ENCODE assay signal across 12 mouse cellular contexts in genomic region chr10:89764457-89765121, GRCm38 (mm10). TPM values are rescaled to one million over a fixed set of nuclear protein-coding genes. Genes with fewer than 3 reads are reported as not detected.
DNase-seq lines count a peak whose midpoint lies in the region; ATAC-seq and TF ChIP-seq lines count a peak whose summit lies in the region.
"Had no signal": no experiment of that assay in that cellular context is flagged by ENCODE, and none has a peak within 500 bp of the region (broad histone marks: within the 10 kb centered on the region; RNA-seq: fewer than 3 reads in every experiment).

No protein-coding gene starts in this region.

- no peak overlapping the region for H3K9ac ChIP-seq in kidney, postnatal 0 days (ENCODE audit: low read depth, low read length)
- H3K9ac ChIP-seq: limb, embryonic 13.5 days had no signal

- no peak overlapping the region for H3K4me3 ChIP-seq in kidney, postnatal 0 days (replicated peaks; ENCODE audit: low read depth, low read length)
- H3K4me3 ChIP-seq in brown adipose tissue, adult 24 weeks (ENCODE audit: insufficient read depth, low read depth, low read length) = no peak overlapping the region
- H3K4me3 ChIP-seq: limb, embryonic 13.5 days had no signal

- 64% methylated on average over 9 of the region's 9 CpGs for WGBS in kidney, postnatal 0 days

- H3K27me3 ChIP-seq in kidney, postnatal 0 days (ENCODE audit: insufficient read depth, low read length) = no peaks in the 10 kb centered on the region
- H3K27me3 ChIP-seq: limb, embryonic 13.5 days had no signal

- TF ChIP-seq CTCF in kidney, postnatal 0 days (IDR thresholded peaks at IDR 0.05; ENCODE audit: low read depth) = no peak

- DNase-seq in kidney, postnatal 0 days (ENCODE audit: low spot score) = peak; percentile 12
- no peak for DNase-seq in kidney, postnatal 4 days
- DNase-seq in CD4-positive helper T cell, adult 2 months (ENCODE audit: low read depth, low spot score) = peak; percentile 46
- DNase-seq in cerebellum, postnatal 36 days = no peak
- DNase-seq in spleen, postnatal 14 days (ENCODE audit: low spot score in 2 of 2) = no peak
- DNase-seq: cerebellum, adult 2 months; heart, adult 18-20 months; lung, postnatal 14 days had no signal

- peaks cover under 1% of the 10 kb centered on the region for H3K4me1 ChIP-seq in kidney, postnatal 0 days (replicated peaks; ENCODE audit: insufficient read depth, low read length)
- H3K4me1 ChIP-seq in brown adipose tissue, adult 24 weeks (ENCODE audit: control insufficient read depth, insufficient read depth, insufficient read length, low read length) = peaks cover 8% of the 10 kb centered on the region
- H3K4me1 ChIP-seq: limb, embryonic 13.5 days had no signal

- H3K9me3 ChIP-seq in kidney, postnatal 0 days (replicated peaks; ENCODE audit: low read length) = no peaks in the 10 kb centered on the region
- H3K9me3 ChIP-seq: limb, embryonic 13.5 days had no signal

- H3K4me2 ChIP-seq in kidney, postnatal 0 days (ENCODE audit: low read length) = no peak overlapping the region
- H3K4me2 ChIP-seq: limb, embryonic 13.5 days had no signal

- no peak for ATAC-seq in kidney, postnatal 0 days (replicated peaks; ENCODE audit: low FRiP score, low read depth)
- ATAC-seq in megakaryocyte progenitor cell, adult 5-6 weeks (replicated peaks; ENCODE audit: poor library complexity) = peak; percentile 32
- ATAC-seq: midbrain, embryonic 16.5 days had no signal

- H3K36me3 ChIP-seq in kidney, postnatal 0 days (ENCODE audit: insufficient read depth, low read length) = no peaks in the 10 kb centered on the region
- H3K36me3 ChIP-seq: limb, embryonic 13.5 days had no signal

- H3K27ac ChIP-seq in kidney, postnatal 0 days = no peak overlapping the region
- 0 out of 2 replicates have a peak overlapping the region, but pooled peaks have one; percentile 4 for H3K27ac ChIP-seq in brown adipose tissue, adult 24 weeks (replicated peaks; ENCODE audit: low read depth, low read length)
- H3K27ac ChIP-seq: limb, embryonic 13.5 days had no signal

RNA-seq across cellular contexts. Expression of gene Uhrf1bp1l, which starts 19.8 kb away (rescaled TPM):
- 28.3 and 30.9 TPM in 2 replicates for polyA plus RNA-seq in kidney, postnatal 0 days (2015; fragmentation: Nextera tagmentation; extraction: Ambion mirVana)
- polyA plus RNA-seq in brown adipose tissue, adult 24 weeks (2012; ENCODE audit: insufficient read depth, insufficient read length, missing spikeins) = 11.4 and 12.1 TPM in 2 replicates
- 62.9 and 71.0 TPM in 2 replicates for total RNA-seq in megakaryocyte progenitor cell, adult 5-6 weeks (2015)
- 31.8 and 41.7 TPM in 2 replicates for total RNA-seq in megakaryocyte progenitor cell, adult 5-6 weeks (2017)

RNA-seq across cellular contexts. Expression of gene Actr6, which starts 32.5 kb away (rescaled TPM):
- 38.5 and 40.7 TPM in 2 replicates for polyA plus RNA-seq in kidney, postnatal 0 days (2015; fragmentation: Nextera tagmentation; extraction: Ambion mirVana)
- 22.2 and 27.0 TPM in 2 replicates for polyA plus RNA-seq in brown adipose tissue, adult 24 weeks (2012; ENCODE audit: insufficient read depth, insufficient read length, missing spikeins)
- 28.4 and 38.2 TPM in 2 replicates for total RNA-seq in megakaryocyte progenitor cell, adult 5-6 weeks (2015)
- total RNA-seq in megakaryocyte progenitor cell, adult 5-6 weeks (2017) = 28.9 TPM in 2 replicates

Comparison
In these comparisons a context has a peak if more than half of its experiments do, and no peak if none do; other contexts are left out.
1. DNase-seq: peak in kidney, postnatal 0 days (single experiment) and CD4-positive helper T cell, adult 2 months (single experiment); none in kidney, postnatal 4 days (0 of 2), cerebellum, postnatal 36 days (0 of 2) and spleen, postnatal 14 days (0 of 2).